Mouse (Mus musculus): ENCODE measurements around the gene Htatip2. TPM values are rescaled to one million over a fixed set of nuclear protein-coding genes. Genes with fewer than 3 reads are reported as not detected.

The Htatip2 gene
- total and polyA plus RNA-seq, 2 experiments, result 22.6 to 29.6 TPM

DNA sequence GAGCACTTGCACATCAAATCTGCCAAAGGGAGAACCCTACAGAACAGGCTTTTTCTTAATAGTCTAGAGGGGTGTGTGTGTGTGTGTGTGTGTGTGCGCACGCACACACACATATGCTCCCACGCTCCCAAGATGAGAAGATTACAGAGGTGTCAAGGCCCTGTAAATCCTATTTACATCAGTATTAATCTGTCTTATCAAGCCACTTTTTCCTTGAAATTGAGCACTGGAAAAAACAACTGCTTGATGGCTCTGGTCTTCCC is 28.4 kb downstream of the Htatip2 start:
- Histone ChIP-seq H3K4me1 (ENCODE audit: control insufficient read depth, insufficient read depth, low read length) (no peaks in the 10 kb centered on the region), H3K27ac (replicated peaks; ENCODE audit: insufficient read depth, low read depth, low read length) (no peak overlapping the region), H3K4me3 (ENCODE audit: insufficient read depth, low read depth, low read length) (no peak overlapping the region), H3K36me3 (ENCODE audit: control insufficient read depth, insufficient read depth, low read length) (peaks cover 30% of the 10 kb centered on the region), H3K27me3 (ENCODE audit: control insufficient read depth, insufficient read depth, low read length) (no peaks in the 10 kb centered on the region), H3K79me2 (ENCODE audit: control insufficient read depth, insufficient read depth, low read length) (no peaks in the 10 kb centered on the region), H3K9ac (ENCODE audit: low read depth, low read length) (no peak overlapping the region)
- TF ChIP-seq CTCF (IDR thresholded peaks at IDR 0.05; ENCODE audit: low read depth, low read length) (no peak), POLR2A (IDR thresholded peaks at IDR 0.05; ENCODE audit: extremely low read depth, insufficient read depth, low read length) (no peak)
- DNase-seq (ENCODE audit: extremely low read depth, low read depth, low spot score), result no peak
- WGBS, result 99% methylated on average over 3 of the region's 3 CpGs

DNA sequence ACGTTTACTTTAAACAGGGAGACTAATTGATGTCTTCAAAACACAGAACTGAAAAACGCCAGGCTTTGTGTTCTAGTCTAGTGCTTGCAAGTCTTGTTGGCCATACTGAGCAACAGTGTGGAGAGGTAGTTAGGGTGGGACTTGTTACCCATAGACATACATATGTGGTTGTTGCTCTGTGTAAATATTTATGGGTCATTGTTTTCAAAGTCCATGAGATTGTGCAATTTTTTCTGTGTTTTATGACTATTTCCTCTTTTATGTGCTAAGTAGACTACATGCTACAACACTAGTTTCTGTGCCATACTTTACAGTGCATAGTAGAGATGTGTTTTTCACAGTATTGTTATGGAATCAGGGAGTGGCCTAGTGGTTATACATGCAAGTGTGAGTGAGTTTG is 35.4 kb downstream of the Htatip2 start:
- no peak for TF ChIP-seq CTCF (IDR thresholded peaks at IDR 0.05; ENCODE audit: low read depth, low read length)
- TF ChIP-seq POLR2A (IDR thresholded peaks at IDR 0.05; ENCODE audit: extremely low read depth, insufficient read depth, low read length), result no peak
- Histone ChIP-seq H3K36me3 (ENCODE audit: control insufficient read depth, insufficient read depth, low read length) (peaks cover 42% of the 10 kb centered on the region), H3K79me2 (ENCODE audit: control insufficient read depth, insufficient read depth, low read length) (no peaks in the 10 kb centered on the region), H3K27me3 (ENCODE audit: control insufficient read depth, insufficient read depth, low read length) (no peaks in the 10 kb centered on the region), H3K4me3 (ENCODE audit: insufficient read depth, low read depth, low read length) (no peak overlapping the region), H3K9ac (ENCODE audit: low read depth, low read length) (no peak overlapping the region), H3K4me1 (ENCODE audit: control insufficient read depth, insufficient read depth, low read length) (no peaks in the 10 kb centered on the region), H3K27ac (replicated peaks; ENCODE audit: insufficient read depth, low read depth, low read length) (no peak overlapping the region)
- no peak for DNase-seq (ENCODE audit: extremely low read depth, low read depth, low spot score)
- 88% methylated on average over 2 of the region's 2 CpGs for WGBS

DNA sequence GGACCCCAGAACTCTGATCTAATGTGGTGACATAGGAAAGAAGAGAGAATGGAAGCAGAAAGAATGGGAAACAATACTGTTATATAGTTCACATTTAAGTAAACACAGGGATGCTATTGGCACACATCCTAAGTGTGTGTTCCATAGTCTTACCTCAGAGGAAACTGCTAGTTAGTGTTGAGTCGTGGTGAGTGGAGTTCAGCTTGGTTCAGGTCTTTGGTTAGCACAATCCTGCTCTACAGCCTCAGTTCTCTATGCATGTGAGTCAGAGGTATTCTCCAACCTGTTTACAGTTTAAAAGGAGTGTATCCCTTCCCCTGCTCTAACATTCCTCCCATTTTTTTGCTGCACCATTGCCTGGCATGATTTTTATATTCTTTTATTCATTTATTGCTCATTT is 38.3 kb downstream of the Htatip2 start:
- Histone ChIP-seq H3K4me3 (ENCODE audit: insufficient read depth, low read depth, low read length) (no peak overlapping the region), H3K27ac (replicated peaks; ENCODE audit: insufficient read depth, low read depth, low read length) (no peak overlapping the region), H3K9ac (ENCODE audit: low read depth, low read length) (no peak overlapping the region), H3K79me2 (ENCODE audit: control insufficient read depth, insufficient read depth, low read length) (no peaks in the 10 kb centered on the region), H3K4me1 (ENCODE audit: control insufficient read depth, insufficient read depth, low read length) (no peaks in the 10 kb centered on the region), H3K36me3 (ENCODE audit: control insufficient read depth, insufficient read depth, low read length) (peaks cover 37% of the 10 kb centered on the region), H3K27me3 (ENCODE audit: control insufficient read depth, insufficient read depth, low read length) (no peaks in the 10 kb centered on the region)
- no peak for DNase-seq (ENCODE audit: extremely low read depth, low read depth, low spot score)
- WGBS, result 64% methylated on average over 1 of the region's 1 CpGs
- TF ChIP-seq POLR2A (IDR thresholded peaks at IDR 0.05; ENCODE audit: extremely low read depth, insufficient read depth, low read length), result no peak
- TF ChIP-seq CTCF (IDR thresholded peaks at IDR 0.05; ENCODE audit: low read depth, low read length), result no peak

DNA sequence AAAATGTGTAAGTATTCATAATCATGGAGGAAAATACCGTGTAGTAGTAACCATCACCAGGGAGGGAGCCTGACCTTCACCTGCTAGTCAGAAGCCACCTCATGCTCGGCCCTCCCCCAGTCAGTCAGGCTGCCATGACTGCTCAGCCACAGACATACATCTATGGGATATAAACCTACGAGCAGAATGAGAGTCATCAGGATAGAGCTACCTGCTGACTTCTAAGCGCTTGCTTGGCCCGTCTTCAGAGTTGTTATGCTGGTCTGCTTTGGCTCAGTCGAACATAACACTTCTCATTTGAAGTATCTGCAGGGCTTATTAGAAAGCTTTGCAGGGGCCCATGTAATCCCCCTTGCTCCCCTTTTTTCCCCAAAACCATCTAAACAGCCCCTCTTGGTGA is 44.6 kb downstream of the Htatip2 start:
- peaks cover 30% of the 10 kb centered on the region for H3K36me3 ChIP-seq (ENCODE audit: control insufficient read depth, insufficient read depth, low read length)
- H3K27me3 ChIP-seq (ENCODE audit: control insufficient read depth, insufficient read depth, low read length), result no peaks in the 10 kb centered on the region
- H3K9ac ChIP-seq (ENCODE audit: low read depth, low read length), result no peak overlapping the region
- WGBS, result 97% methylated on average over 6 of the region's 6 CpGs
- H3K4me3 ChIP-seq (ENCODE audit: insufficient read depth, low read depth, low read length), result no peak overlapping the region
- H3K79me2 ChIP-seq (ENCODE audit: control insufficient read depth, insufficient read depth, low read length), result no peaks in the 10 kb centered on the region
- TF ChIP-seq CTCF (IDR thresholded peaks at IDR 0.05; ENCODE audit: low read depth, low read length) (no peak), POLR2A (IDR thresholded peaks at IDR 0.05; ENCODE audit: extremely low read depth, insufficient read depth, low read length) (no peak)
- H3K27ac ChIP-seq (replicated peaks; ENCODE audit: insufficient read depth, low read depth, low read length), result no peak overlapping the region
- no peak for DNase-seq (ENCODE audit: extremely low read depth, low read depth, low spot score)
- H3K4me1 ChIP-seq (ENCODE audit: control insufficient read depth, insufficient read depth, low read length), result no peaks in the 10 kb centered on the region; the same call in 1 of the 2 replicates

DNA sequence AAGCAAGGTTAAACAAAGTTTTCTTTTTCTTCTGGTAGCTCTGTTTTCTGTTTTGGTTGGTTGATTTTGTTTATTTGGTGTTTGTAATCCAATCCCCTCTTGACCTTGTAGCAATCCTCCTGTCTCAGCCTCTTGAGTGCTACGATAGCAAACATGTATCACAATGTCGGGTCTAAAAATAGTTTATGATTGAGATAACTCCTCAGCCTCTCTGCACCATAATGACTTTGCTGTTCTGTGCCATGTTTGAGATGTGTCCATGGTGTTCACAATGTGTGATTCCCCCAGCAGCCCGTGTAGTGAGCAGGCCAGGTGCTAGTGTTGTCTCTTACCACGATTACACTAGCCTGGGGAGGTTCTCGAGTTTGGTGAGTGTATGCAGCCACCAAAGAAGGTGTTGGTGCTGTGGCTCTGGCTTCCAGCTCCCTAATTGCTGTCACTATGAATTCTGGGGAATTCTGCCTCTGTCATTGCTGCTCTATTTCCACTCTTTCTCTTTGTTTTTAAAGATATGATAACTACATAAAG is 45.8 kb downstream of the Htatip2 start:
- 67% methylated on average over 5 of the region's 5 CpGs for WGBS

DNA sequence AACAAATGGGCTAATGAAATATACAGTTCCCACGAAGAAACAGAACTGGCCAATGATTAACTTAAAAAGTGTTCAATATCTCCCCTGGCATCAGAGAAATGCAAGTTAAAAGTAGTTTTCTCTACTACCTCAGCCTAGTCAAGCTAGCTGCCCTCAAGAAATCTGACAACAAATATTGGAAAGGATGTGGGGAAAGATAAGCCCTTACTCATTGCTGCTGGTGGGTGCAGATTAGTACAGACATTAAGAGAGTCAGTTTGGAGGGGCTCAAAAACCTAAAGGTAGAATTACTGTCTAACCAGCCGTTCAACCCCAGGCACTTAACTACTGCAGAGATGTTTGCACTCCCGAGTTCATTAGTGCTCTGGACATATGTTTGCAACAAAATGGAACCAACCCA is 46.7 kb downstream of the Htatip2 start:
- no peak overlapping the region for H3K27ac ChIP-seq (replicated peaks; ENCODE audit: insufficient read depth, low read depth, low read length)
- no peak for TF ChIP-seq CTCF (IDR thresholded peaks at IDR 0.05; ENCODE audit: low read depth, low read length)
- no peak for TF ChIP-seq POLR2A (IDR thresholded peaks at IDR 0.05; ENCODE audit: extremely low read depth, insufficient read depth, low read length)
- no peaks in the 10 kb centered on the region for H3K27me3 ChIP-seq (ENCODE audit: control insufficient read depth, insufficient read depth, low read length)
- no peaks in the 10 kb centered on the region; the same call in 1 of the 2 replicates for H3K4me1 ChIP-seq (ENCODE audit: control insufficient read depth, insufficient read depth, low read length)
- WGBS, result 50% methylated on average over 3 of the region's 3 CpGs
- peaks cover 35% of the 10 kb centered on the region for H3K36me3 ChIP-seq (ENCODE audit: control insufficient read depth, insufficient read depth, low read length)
- no peak overlapping the region for H3K4me3 ChIP-seq (ENCODE audit: insufficient read depth, low read depth, low read length)
- H3K79me2 ChIP-seq (ENCODE audit: control insufficient read depth, insufficient read depth, low read length), result no peaks in the 10 kb centered on the region; the same call in 1 of the 2 replicates
- no peak overlapping the region for H3K9ac ChIP-seq (ENCODE audit: low read depth, low read length)
- DNase-seq (ENCODE audit: extremely low read depth, low read depth, low spot score), result no peak

More for the DNA sequence above, 45.8 kb downstream of the Htatip2 start:
- no peak overlapping the region for H3K9ac ChIP-seq (ENCODE audit: low read depth, low read length)
- peaks cover 35% of the 10 kb centered on the region for H3K36me3 ChIP-seq (ENCODE audit: control insufficient read depth, insufficient read depth, low read length)
- no peaks in the 10 kb centered on the region for H3K27me3 ChIP-seq (ENCODE audit: control insufficient read depth, insufficient read depth, low read length)
- no peak overlapping the region for H3K4me3 ChIP-seq (ENCODE audit: insufficient read depth, low read depth, low read length)
- no peak for DNase-seq (ENCODE audit: extremely low read depth, low read depth, low spot score)
- H3K79me2 ChIP-seq (ENCODE audit: control insufficient read depth, insufficient read depth, low read length), result no peaks in the 10 kb centered on the region; the same call in 1 of the 2 replicates
- TF ChIP-seq POLR2A (IDR thresholded peaks at IDR 0.05; ENCODE audit: extremely low read depth, insufficient read depth, low read length), result no peak
- no peak for TF ChIP-seq CTCF (IDR thresholded peaks at IDR 0.05; ENCODE audit: low read depth, low read length)
- H3K4me1 ChIP-seq (ENCODE audit: control insufficient read depth, insufficient read depth, low read length), result no peaks in the 10 kb centered on the region; the same call in 1 of the 2 replicates
- no peak overlapping the region for H3K27ac ChIP-seq (replicated peaks; ENCODE audit: insufficient read depth, low read depth, low read length)
